Comparison of ENCODE assay signal across 19 mouse cellular contexts in genomic region chr14:78438064-78438677, GRCm38 (mm10).
DNase-seq lines count a peak whose midpoint lies in the region; ATAC-seq and TF ChIP-seq lines count a peak whose summit lies in the region.
"Had no signal": no experiment of that assay in that cellular context is flagged by ENCODE, and none has a peak within 500 bp of the region (broad histone marks: within the 10 kb centered on the region; RNA-seq: fewer than 3 reads in every experiment).

No protein-coding gene starts in this region.

- intact Hi-C loops in left cerebral cortex, adult 2 months (cut with DNase I), result no loop called here

- no peak overlapping the region for H3K4me2 ChIP-seq in hindbrain, embryonic 16.5 days (ENCODE audit: low read length)
- H3K4me2 ChIP-seq: embryonic facial prominence, embryonic 15.5 days; hindbrain, embryonic 15.5 days; limb, embryonic 13.5 days; midbrain, embryonic 15.5 days had no signal

- H3K9ac ChIP-seq in hindbrain, embryonic 16.5 days (ENCODE audit: low read depth, low read length), result no peak overlapping the region
- H3K9ac ChIP-seq: embryonic facial prominence, embryonic 15.5 days; hindbrain, embryonic 15.5 days; limb, embryonic 13.5 days; midbrain, embryonic 15.5 days had no signal

- H3K27me3 ChIP-seq in hindbrain, embryonic 16.5 days (replicated peaks; ENCODE audit: control insufficient read depth, insufficient read depth, low read length), result no peaks in the 10 kb centered on the region
- H3K27me3 ChIP-seq: embryonic facial prominence, embryonic 15.5 days; hindbrain, embryonic 15.5 days; limb, embryonic 13.5 days; midbrain, embryonic 15.5 days had no signal

- no peak for TF ChIP-seq CTCF in left cerebral cortex, adult 2 months (IDR thresholded peaks at IDR 0.05)

- H3K36me3 ChIP-seq in hindbrain, embryonic 16.5 days (ENCODE audit: control insufficient read depth, insufficient read depth, low read length), result no peaks in the 10 kb centered on the region
- H3K36me3 ChIP-seq: embryonic facial prominence, embryonic 15.5 days; forebrain, embryonic 10.5 days; hindbrain, embryonic 15.5 days; limb, embryonic 13.5 days; midbrain, embryonic 15.5 days had no signal

- peak; percentile 6 for DNase-seq in lung, postnatal 36 days
- no peak for DNase-seq in lung, postnatal 14 days
- DNase-seq in natural killer cell, adult 2 months (ENCODE audit: low spot score in 2 of 2), result peak; percentile 14 to 28
- no peak for DNase-seq in left cerebral cortex, adult 2 months (ENCODE audit: extremely low spot score in 1 of 2, low spot score in 2 of 2)
- no peak for DNase-seq in right cerebral cortex, postnatal 14 days
- DNase-seq: adrenal gland, adult 8-10 months; gastrocnemius, postnatal 10 days; heart, postnatal 14 days; kidney, adult 18-20 months; kidney, postnatal 25 days; layer of hippocampus, adult 9-11 months; right cerebral cortex, adult 18-20 months had no signal

- peak; percentile 77 for ATAC-seq in common myeloid progenitor, adult 5-6 weeks (replicated peaks; ENCODE audit: low read depth, poor library complexity, severe bottlenecking)
- ATAC-seq in hindbrain, embryonic 16.5 days, result no peak
- ATAC-seq: midbrain, embryonic 15.5 days had no signal

- no peaks in the 10 kb centered on the region for H3K9me3 ChIP-seq in hindbrain, embryonic 16.5 days (ENCODE audit: control insufficient read depth, low read length)
- H3K9me3 ChIP-seq: embryonic facial prominence, embryonic 15.5 days; forebrain, embryonic 10.5 days; hindbrain, embryonic 15.5 days; limb, embryonic 13.5 days; midbrain, embryonic 15.5 days had no signal

- 70% methylated on average over 6 of the region's 6 CpGs for WGBS in hindbrain, embryonic 16.5 days

- H3K4me1 ChIP-seq in hindbrain, embryonic 16.5 days (ENCODE audit: control insufficient read depth, insufficient read depth, low read depth, low read length), result no peaks in the 10 kb centered on the region
- H3K4me1 ChIP-seq: embryonic facial prominence, embryonic 15.5 days; hindbrain, embryonic 15.5 days; midbrain, embryonic 15.5 days had no signal

- H3K27ac ChIP-seq in left cerebral cortex, adult 2 months, result no peak overlapping the region
- no peak overlapping the region for H3K27ac ChIP-seq in hindbrain, embryonic 16.5 days (ENCODE audit: low read depth, low read length)
- H3K27ac ChIP-seq: embryonic facial prominence, embryonic 15.5 days; forebrain, embryonic 10.5 days; hindbrain, embryonic 15.5 days; limb, embryonic 13.5 days; midbrain, embryonic 15.5 days had no signal

- no peak overlapping the region for H3K4me3 ChIP-seq in left cerebral cortex, adult 2 months
- no peak overlapping the region for H3K4me3 ChIP-seq in hindbrain, embryonic 16.5 days (ENCODE audit: low read length)
- H3K4me3 ChIP-seq: embryonic facial prominence, embryonic 15.5 days; forebrain, embryonic 10.5 days; hindbrain, embryonic 15.5 days; limb, embryonic 13.5 days; midbrain, embryonic 15.5 days had no signal

Comparison
In these comparisons a context has a peak if more than half of its experiments do, and no peak if none do; other contexts are left out.
1. DNase-seq: peak in lung, postnatal 36 days (single experiment) and natural killer cell, adult 2 months (2 of 2); none in lung, postnatal 14 days (single experiment), left cerebral cortex, adult 2 months (0 of 2) and right cerebral cortex, postnatal 14 days (single experiment).